Mouse (Mus musculus): ENCODE data around the gene Hoxa6. TPM values are rescaled to one million over a fixed set of nuclear protein-coding genes. Genes with fewer than 3 reads are reported as not detected.
A peak's percentile ranks its signal among the peaks of the same experiment; 100 is the strongest.

Hoxa6 gene
- polyA plus RNA-seq, 1 experiment from 2014 or later: not detected

GRCm38 (mm10) chr6:52171938-52172337 lies 36.6 kb downstream of the Hoxa6 start:
- H3K27ac ChIP-seq (ENCODE audit: low read length): no peak overlapping the region
- 0 out of 2 replicates have a peak overlapping the region, but pooled peaks have one; percentile 34 for H3K4me2 ChIP-seq (ENCODE audit: low read depth, low read length)
- peaks cover 3% of the 10 kb centered on the region; the same call in 1 of the 2 replicates for H3K4me1 ChIP-seq (ENCODE audit: control insufficient read depth, low read depth, low read length)
- no peak for ATAC-seq (ENCODE audit: low read depth)
- H3K4me3 ChIP-seq (ENCODE audit: low read depth, low read length): no peak overlapping the region
- no peak overlapping the region for H3K9ac ChIP-seq (ENCODE audit: low read depth, low read length)
- WGBS (ENCODE audit: insufficient replicate concordance): 33% methylated on average over 7 of the region's 7 CpGs
- H3K9me3 ChIP-seq (replicated peaks; ENCODE audit: control insufficient read depth, low read length): no peaks in the 10 kb centered on the region
- no peaks in the 10 kb centered on the region for H3K36me3 ChIP-seq (ENCODE audit: control insufficient read depth, insufficient read depth)
- H3K27me3 ChIP-seq (ENCODE audit: control insufficient read depth, insufficient read depth, low read depth, low read length): peaks cover 92% of the 10 kb centered on the region

- ATAC-seq (ENCODE audit: low read depth): no peak
- Histone ChIP-seq H3K27ac (ENCODE audit: low read length) (no peak overlapping the region), H3K4me3 (ENCODE audit: low read depth, low read length) (no peak overlapping the region), H3K9me3 (replicated peaks; ENCODE audit: control insufficient read depth, low read length) (no peaks in the 10 kb centered on the region), H3K4me1 (ENCODE audit: control insufficient read depth, low read depth, low read length) (peaks cover 3% of the 10 kb centered on the region; the same call in 1 of the 2 replicates), H3K27me3 (ENCODE audit: control insufficient read depth, insufficient read depth, low read depth, low read length) (peaks cover 92% of the 10 kb centered on the region), H3K4me2 (ENCODE audit: low read depth, low read length) (no peak overlapping the region), H3K36me3 (ENCODE audit: control insufficient read depth, insufficient read depth) (no peaks in the 10 kb centered on the region), H3K9ac (ENCODE audit: low read depth, low read length) (no peak overlapping the region)
- WGBS (ENCODE audit: insufficient replicate concordance): 22% methylated on average over 4 of the region's 4 CpGs
Measured at GRCm38 (mm10) chr6:52171331-52171730, 37.2 kb downstream of the Hoxa6 start.

GRCm38 (mm10) chr6:52170898-52171223 lies 37.7 kb downstream of the Hoxa6 start:
- Histone ChIP-seq H3K27ac (ENCODE audit: low read length) (no peak overlapping the region), H3K36me3 (ENCODE audit: control insufficient read depth, insufficient read depth) (no peaks in the 10 kb centered on the region), H3K27me3 (ENCODE audit: control insufficient read depth, insufficient read depth, low read depth, low read length) (peaks cover 92% of the 10 kb centered on the region), H3K4me3 (ENCODE audit: low read depth, low read length) (no peak overlapping the region), H3K4me1 (ENCODE audit: control insufficient read depth, low read depth, low read length) (peaks cover 3% of the 10 kb centered on the region; the same call in 1 of the 2 replicates), H3K4me2 (ENCODE audit: low read depth, low read length) (no peak overlapping the region), H3K9ac (ENCODE audit: low read depth, low read length) (no peak overlapping the region), H3K9me3 (replicated peaks; ENCODE audit: control insufficient read depth, low read length) (no peaks in the 10 kb centered on the region)
- 4% methylated on average over 5 of the region's 5 CpGs for WGBS (ENCODE audit: insufficient replicate concordance)
- ATAC-seq (ENCODE audit: low read depth): no peak

GRCm38 (mm10) chr6:52170166-52170897 lies 38.2 kb downstream of the Hoxa6 start:
- WGBS (ENCODE audit: insufficient replicate concordance): 16% methylated on average over 40 of the region's 40 CpGs
- no peaks in the 10 kb centered on the region for H3K36me3 ChIP-seq (ENCODE audit: control insufficient read depth, insufficient read depth)
- no peak overlapping the region for H3K9ac ChIP-seq (ENCODE audit: low read depth, low read length)
- no peak overlapping the region for H3K4me3 ChIP-seq (ENCODE audit: low read depth, low read length)
- ATAC-seq (ENCODE audit: low read depth): peak; percentile 77
- peaks cover 3% of the 10 kb centered on the region; the same call in 1 of the 2 replicates for H3K4me1 ChIP-seq (ENCODE audit: control insufficient read depth, low read depth, low read length)
- peaks cover 92% of the 10 kb centered on the region for H3K27me3 ChIP-seq (ENCODE audit: control insufficient read depth, insufficient read depth, low read depth, low read length)
- H3K4me2 ChIP-seq (ENCODE audit: low read depth, low read length): no peak overlapping the region
- no peak overlapping the region for H3K27ac ChIP-seq (ENCODE audit: low read length)
- no peaks in the 10 kb centered on the region for H3K9me3 ChIP-seq (replicated peaks; ENCODE audit: control insufficient read depth, low read length)

GRCm38 (mm10) chr6:52169499-52170165 lies 38.9 kb downstream of the Hoxa6 start:
- Histone ChIP-seq H3K27ac (ENCODE audit: low read length) (no peak overlapping the region), H3K9me3 (replicated peaks; ENCODE audit: control insufficient read depth, low read length) (no peaks in the 10 kb centered on the region), H3K36me3 (ENCODE audit: control insufficient read depth, insufficient read depth) (no peaks in the 10 kb centered on the region), H3K27me3 (ENCODE audit: control insufficient read depth, insufficient read depth, low read depth, low read length) (peaks cover 92% of the 10 kb centered on the region), H3K4me2 (ENCODE audit: low read depth, low read length) (no peak overlapping the region), H3K4me3 (ENCODE audit: low read depth, low read length) (no peak overlapping the region), H3K9ac (ENCODE audit: low read depth, low read length) (no peak overlapping the region), H3K4me1 (ENCODE audit: control insufficient read depth, low read depth, low read length) (peaks cover 3% of the 10 kb centered on the region; the same call in 1 of the 2 replicates)
- 37% methylated on average over 16 of the region's 16 CpGs for WGBS (ENCODE audit: insufficient replicate concordance)
- ATAC-seq (ENCODE audit: low read depth): no peak

GRCm38 (mm10) chr6:52168191-52169055 lies 40.1 kb downstream of the Hoxa6 start:
- no peaks in the 10 kb centered on the region for H3K9me3 ChIP-seq (replicated peaks; ENCODE audit: control insufficient read depth, low read length)
- H3K27me3 ChIP-seq (ENCODE audit: control insufficient read depth, insufficient read depth, low read depth, low read length): peaks cover 96% of the 10 kb centered on the region
- no peak for ATAC-seq (ENCODE audit: low read depth)
- H3K27ac ChIP-seq (ENCODE audit: low read length): no peak overlapping the region
- H3K4me2 ChIP-seq (ENCODE audit: low read depth, low read length): no peak overlapping the region
- no peaks in the 10 kb centered on the region for H3K36me3 ChIP-seq (ENCODE audit: control insufficient read depth, insufficient read depth)
- WGBS (ENCODE audit: insufficient replicate concordance): 29% methylated on average over 42 of the region's 42 CpGs
- H3K9ac ChIP-seq (ENCODE audit: low read depth, low read length): no peak overlapping the region
- peaks cover 3% of the 10 kb centered on the region; the same call in 1 of the 2 replicates for H3K4me1 ChIP-seq (ENCODE audit: control insufficient read depth, low read depth, low read length)
- no peak overlapping the region for H3K4me3 ChIP-seq (ENCODE audit: low read depth, low read length)

- no peaks in the 10 kb centered on the region for H3K9me3 ChIP-seq (replicated peaks; ENCODE audit: control insufficient read depth, low read length)
- 34% methylated on average over 14 of the region's 14 CpGs for WGBS (ENCODE audit: insufficient replicate concordance)
- H3K4me3 ChIP-seq (ENCODE audit: low read depth, low read length): no peak overlapping the region
- H3K4me2 ChIP-seq (ENCODE audit: low read depth, low read length): no peak overlapping the region
- ATAC-seq (ENCODE audit: low read depth): no peak
- H3K36me3 ChIP-seq (ENCODE audit: control insufficient read depth, insufficient read depth): no peaks in the 10 kb centered on the region
- H3K27me3 ChIP-seq (ENCODE audit: control insufficient read depth, insufficient read depth, low read depth, low read length): peaks cover 97% of the 10 kb centered on the region
- H3K4me1 ChIP-seq (ENCODE audit: control insufficient read depth, low read depth, low read length): peaks cover 3% of the 10 kb centered on the region; the same call in 1 of the 2 replicates
- H3K9ac ChIP-seq (ENCODE audit: low read depth, low read length): no peak overlapping the region
- no peak overlapping the region for H3K27ac ChIP-seq (ENCODE audit: low read length)
Measured at GRCm38 (mm10) chr6:52167736-52168161, 40.8 kb downstream of the Hoxa6 start.

GRCm38 (mm10) chr6:52167176-52167575 lies 41.3 kb downstream of the Hoxa6 start:
- Histone ChIP-seq H3K4me3 (ENCODE audit: low read depth, low read length) (no peak overlapping the region), H3K4me1 (ENCODE audit: control insufficient read depth, low read depth, low read length) (no peaks in the 10 kb centered on the region), H3K9ac (ENCODE audit: low read depth, low read length) (no peak overlapping the region), H3K27me3 (ENCODE audit: control insufficient read depth, insufficient read depth, low read depth, low read length) (peaks cover 96% of the 10 kb centered on the region), H3K27ac (ENCODE audit: low read length) (no peak overlapping the region), H3K4me2 (ENCODE audit: low read depth, low read length) (no peak overlapping the region), H3K9me3 (replicated peaks; ENCODE audit: control insufficient read depth, low read length) (no peaks in the 10 kb centered on the region), H3K36me3 (ENCODE audit: control insufficient read depth, insufficient read depth) (no peaks in the 10 kb centered on the region)
- WGBS (ENCODE audit: insufficient replicate concordance): 40% methylated on average over 1 of the region's 1 CpGs
- ATAC-seq (ENCODE audit: low read depth): no peak

Data from liver, embryonic 16.5 days (tissue).